Comparison of ENCODE assay signal across 29 mouse cellular contexts in the genomic region with DNA sequence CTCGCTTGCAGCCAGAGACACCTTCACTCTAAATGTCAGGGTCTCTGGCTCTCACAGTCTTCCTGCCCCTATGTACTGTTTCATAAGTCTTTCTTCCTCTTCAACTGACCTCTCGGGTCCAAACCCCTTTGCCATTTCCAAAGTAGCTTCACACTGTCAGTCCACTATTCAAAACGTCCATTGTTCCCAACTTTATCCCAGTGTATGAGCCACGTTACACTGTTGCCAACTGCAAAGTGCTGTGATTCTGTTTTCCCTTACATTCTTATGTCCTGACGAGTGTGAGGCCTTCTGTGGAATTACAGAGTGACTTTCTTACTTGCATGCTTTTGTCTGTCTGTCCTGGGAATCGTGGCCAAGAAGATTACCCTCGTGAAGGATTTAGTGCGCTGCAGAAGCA. TPM values are rescaled to one million over a fixed set of nuclear protein-coding genes. Genes with fewer than 3 reads are reported as not detected.
"Had no signal": no experiment of that assay in that cellular context is flagged by ENCODE, and none has a peak within 500 bp of the region (broad histone marks: within the 10 kb centered on the region; RNA-seq: fewer than 3 reads in every experiment).

No protein-coding gene starts in this region.

- H3K4me2 ChIP-seq: heart, embryonic 13.5 days; heart, embryonic 15.5 days; hindbrain, embryonic 13.5 days; hindbrain, embryonic 15.5 days; kidney, embryonic 15.5 days; limb, embryonic 13.5 days; limb, embryonic 15.5 days had no signal

- H3K4me1 ChIP-seq: heart, embryonic 15.5 days; hindbrain, embryonic 13.5 days; hindbrain, embryonic 15.5 days; kidney, embryonic 15.5 days; limb, embryonic 13.5 days; limb, embryonic 15.5 days had no signal

- DNase-seq: gastrocnemius, postnatal 14 days; gastrocnemius, postnatal 36 days; heart, adult 18-20 months; heart, postnatal 14 days; heart, postnatal 36 days; kidney, adult 11 months; kidney, adult 2 months; kidney, adult 9 months; kidney, postnatal 14 days; kidney, postnatal 36 days; layer of hippocampus, adult 9-11 months; layer of hippocampus, postnatal 36 days; left cerebral cortex, postnatal 4 days had no signal

- ATAC-seq: hindbrain, postnatal 0 days; intestine, embryonic 16.5 days had no signal

- H3K9ac ChIP-seq: heart, embryonic 13.5 days; heart, embryonic 15.5 days; hindbrain, embryonic 13.5 days; hindbrain, embryonic 15.5 days; kidney, embryonic 15.5 days; limb, embryonic 13.5 days; limb, embryonic 15.5 days had no signal

- H3K9me3 ChIP-seq: heart, embryonic 10.5 days; heart, embryonic 13.5 days; heart, embryonic 15.5 days; hindbrain, embryonic 13.5 days; hindbrain, embryonic 15.5 days; kidney, embryonic 15.5 days; limb, embryonic 13.5 days; limb, embryonic 15.5 days had no signal

- H3K4me3 ChIP-seq: heart, embryonic 10.5 days; heart, embryonic 13.5 days; heart, embryonic 15.5 days; hindbrain, embryonic 13.5 days; hindbrain, embryonic 15.5 days; kidney, embryonic 15.5 days; limb, embryonic 13.5 days; limb, embryonic 15.5 days had no signal

- H3K27me3 ChIP-seq: heart, embryonic 13.5 days; heart, embryonic 15.5 days; hindbrain, embryonic 13.5 days; hindbrain, embryonic 15.5 days; kidney, embryonic 15.5 days; limb, embryonic 13.5 days; limb, embryonic 15.5 days had no signal

- H3K27ac ChIP-seq: heart, embryonic 10.5 days; heart, embryonic 13.5 days; heart, embryonic 15.5 days; hindbrain, embryonic 13.5 days; hindbrain, embryonic 15.5 days; hindbrain, postnatal 0 days; kidney, embryonic 15.5 days; kidney, postnatal 0 days; limb, embryonic 13.5 days; limb, embryonic 15.5 days had no signal

RNA-seq across cellular contexts. Expression of a gene that starts 13.9 kb away (rescaled TPM):
- polyA plus RNA-seq: heart, embryonic 13.5 days; heart, postnatal 0 days; kidney, adult 2 months; kidney, postnatal 0 days; large intestine, adult 2 months; liver, adult 2 months had no signal

RNA-seq across cellular contexts. Expression of a gene that starts 20.5 kb away (rescaled TPM):
- polyA plus RNA-seq: gonadal fat pad, adult 2 months; heart, embryonic 13.5 days; heart, postnatal 0 days; intestine, embryonic 16.5 days; kidney, adult 2 months; large intestine, adult 2 months; liver, adult 2 months had no signal

RNA-seq across cellular contexts. Expression of a gene that starts 31.8 kb away (rescaled TPM):
- polyA plus RNA-seq: gonadal fat pad, adult 2 months; heart, embryonic 10.5 days; heart, postnatal 0 days; hindbrain, embryonic 11.5 days; intestine, embryonic 16.5 days; kidney, adult 2 months; kidney, postnatal 0 days; large intestine, adult 2 months; limb, embryonic 13.5 days; liver, adult 2 months had no signal
